Mouse (Mus musculus): Measurements from ENCODE around the gene Etaa1. TPM values are rescaled to one million over a fixed set of nuclear protein-coding genes. Genes with fewer than 3 reads are reported as not detected.
"Not testable (repeated sequence)": the region's sequence is repeated elsewhere in the genome, so short reads cannot be mapped to it uniquely, and the experiment has no call there.

Gene Etaa1
- total RNA-seq (2021) = 1 to 10 TPM; 7.7 to 8.4 TPM

DNA sequence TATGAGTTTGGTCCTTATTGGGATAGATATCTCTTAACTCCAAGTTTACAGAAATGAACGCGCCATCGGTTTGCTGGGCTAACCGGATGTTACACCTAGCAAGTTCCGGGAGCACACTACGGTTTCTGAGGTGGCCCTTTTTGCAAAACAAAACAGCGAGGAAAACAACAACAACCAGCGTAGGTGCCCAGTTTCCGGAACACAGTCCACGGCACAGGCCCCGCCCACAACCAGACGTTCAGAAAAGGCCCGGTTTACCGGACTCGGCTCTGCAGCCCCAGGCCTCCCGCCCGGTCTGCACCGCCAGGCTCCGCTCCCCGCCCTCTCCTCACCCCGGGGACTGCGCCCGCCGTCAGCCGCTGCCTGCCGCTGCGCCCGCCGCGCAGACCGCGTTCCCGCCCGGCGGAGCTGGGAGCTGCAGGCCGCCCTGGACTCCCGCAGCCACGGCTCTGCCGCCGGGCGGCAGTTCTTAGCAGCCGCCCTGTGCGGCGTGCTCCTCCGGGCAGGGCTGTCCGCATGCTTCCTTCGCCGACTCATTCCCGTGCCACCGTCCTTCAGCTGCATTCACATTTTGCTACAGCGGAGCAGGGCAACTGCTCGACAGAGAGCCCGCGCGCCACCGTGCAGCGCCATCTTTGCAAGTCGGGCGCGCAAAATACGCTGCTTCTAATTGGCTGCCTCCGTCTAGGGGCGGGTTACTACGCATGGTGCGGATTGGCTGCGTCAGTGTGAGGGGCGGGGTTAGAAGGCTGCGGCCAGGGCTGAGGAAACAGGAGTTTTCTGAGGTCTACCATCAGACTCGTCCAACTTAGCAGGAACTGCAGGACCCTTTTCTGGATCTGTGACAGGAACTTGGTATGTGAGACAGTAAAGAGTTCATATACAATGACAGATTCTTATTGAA lies at the start of gene Etaa1:
Gene Etaa1 (minus strand): TSS at position 645 of the 904 bp plus-strand sequence.
- intact Hi-C loops (cut with DNase I) = loop anchor here (10.0 kb wide), 1 partner anchor 1071 kb away; no protein-coding TSS in a partner anchor
- DNase-seq (ENCODE audit: low spot score in 2 of 2) = peak; percentile 94 to 96

DNA sequence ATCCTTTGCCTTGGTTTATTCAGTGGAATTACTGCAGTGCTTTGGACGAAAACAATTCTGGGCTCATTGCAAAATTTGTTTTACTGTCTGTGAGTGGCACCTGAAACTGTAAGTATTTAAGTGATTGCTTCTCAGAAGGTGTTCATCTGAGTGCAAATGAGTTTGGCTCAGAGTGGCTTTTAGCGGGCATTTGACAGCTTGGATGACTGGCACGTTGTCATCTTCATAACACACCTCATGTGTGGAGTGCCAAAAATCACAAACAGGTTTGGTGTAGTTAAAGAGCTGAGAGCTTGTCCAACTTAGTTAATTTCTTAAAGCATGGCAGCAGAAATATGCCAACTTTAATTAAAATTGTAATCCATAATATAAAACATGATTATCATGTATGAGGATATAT lies 40.5 kb upstream of the Etaa1 start:
- intact Hi-C loops (cut with DNase I) = no loop called here
- DNase-seq (ENCODE audit: low spot score in 2 of 2) = no peak

DNA sequence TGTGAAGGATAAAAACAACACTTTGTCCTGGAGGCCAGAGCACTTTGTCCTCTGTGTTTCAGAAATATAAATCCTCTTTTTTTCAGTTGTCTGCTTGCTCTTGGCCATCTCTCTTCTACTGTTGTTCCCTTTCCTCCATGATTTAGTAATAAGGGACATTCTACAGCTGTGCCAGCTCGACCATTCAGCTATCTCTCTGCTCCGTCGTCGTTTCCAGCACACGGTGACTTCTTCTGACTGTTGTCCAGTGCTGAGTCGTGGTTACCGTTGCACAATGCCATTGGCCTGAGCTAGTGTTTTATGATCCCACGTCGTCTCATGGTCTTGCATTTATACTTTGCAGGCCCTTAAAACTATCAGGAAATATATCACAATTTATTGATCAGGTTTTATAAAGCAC lies 38.6 kb upstream of the Etaa1 start:
- intact Hi-C loops (cut with DNase I) = no loop called here
- DNase-seq (ENCODE audit: low spot score in 2 of 2) = no peak

DNA sequence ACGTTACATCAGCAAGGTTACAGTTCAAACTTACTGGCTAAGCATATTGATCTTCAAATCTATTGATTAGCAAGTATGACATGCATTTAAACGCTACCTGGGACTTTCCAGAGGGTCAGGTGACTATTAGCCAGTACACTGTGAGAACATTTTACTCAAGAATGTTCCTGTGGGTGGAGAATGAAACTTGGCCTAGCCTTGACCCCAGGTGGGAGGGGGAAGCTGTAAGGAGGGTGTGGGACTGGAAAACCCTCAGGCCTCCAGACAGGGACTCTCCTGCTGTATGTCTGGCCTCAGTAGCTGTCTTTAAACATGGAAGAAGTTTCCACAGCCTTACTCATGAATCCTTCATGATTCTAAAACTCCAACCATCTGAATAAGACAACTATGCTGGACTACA lies 29.7 kb upstream of the Etaa1 start:
- DNase-seq (ENCODE audit: low spot score in 2 of 2) = no peak
- intact Hi-C loops (cut with DNase I) = no loop called here

DNA sequence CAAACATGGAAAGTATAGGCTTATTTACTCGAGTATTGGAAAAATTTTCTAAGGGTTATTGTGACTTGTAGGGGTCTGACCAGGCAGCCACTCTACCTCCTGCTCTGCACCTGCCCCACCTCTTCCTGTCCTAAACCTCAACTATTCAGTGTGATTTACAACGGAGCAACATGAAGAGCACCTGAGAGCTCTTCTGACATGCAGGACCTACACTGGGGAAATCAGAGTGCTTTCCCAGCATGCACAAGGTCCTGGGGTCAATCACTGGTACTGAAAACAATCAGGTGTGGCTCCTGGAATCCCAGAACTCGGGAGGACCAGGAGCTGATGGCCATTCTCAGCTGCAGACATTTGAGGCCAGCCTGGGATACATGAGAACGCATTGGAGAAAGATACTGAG lies 27.6 kb upstream of the Etaa1 start:
- intact Hi-C loops (cut with DNase I) = no loop called here
- DNase-seq (ENCODE audit: low spot score in 2 of 2) = no peak

DNA sequence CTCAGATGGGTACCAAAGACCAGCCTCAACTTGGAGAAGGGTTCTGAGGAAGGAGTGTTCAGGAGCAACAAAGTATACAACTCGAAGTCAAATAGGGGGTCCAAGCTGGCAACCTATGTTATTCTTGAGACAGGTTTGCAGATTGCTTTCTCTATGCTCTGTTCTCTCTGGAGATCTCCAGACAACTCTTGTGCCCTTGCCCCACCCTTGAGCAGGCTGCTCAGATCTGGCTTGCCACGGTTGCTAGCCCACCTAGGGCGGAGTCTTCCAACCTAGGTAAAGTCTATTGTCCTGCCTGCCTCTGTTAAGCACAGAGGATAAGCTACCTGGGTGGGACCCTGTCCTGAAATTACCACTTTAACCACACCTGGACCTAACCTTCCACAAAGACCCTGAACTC lies 21.9 kb upstream of the Etaa1 start:
- intact Hi-C loops (cut with DNase I) = no loop called here

DNA sequence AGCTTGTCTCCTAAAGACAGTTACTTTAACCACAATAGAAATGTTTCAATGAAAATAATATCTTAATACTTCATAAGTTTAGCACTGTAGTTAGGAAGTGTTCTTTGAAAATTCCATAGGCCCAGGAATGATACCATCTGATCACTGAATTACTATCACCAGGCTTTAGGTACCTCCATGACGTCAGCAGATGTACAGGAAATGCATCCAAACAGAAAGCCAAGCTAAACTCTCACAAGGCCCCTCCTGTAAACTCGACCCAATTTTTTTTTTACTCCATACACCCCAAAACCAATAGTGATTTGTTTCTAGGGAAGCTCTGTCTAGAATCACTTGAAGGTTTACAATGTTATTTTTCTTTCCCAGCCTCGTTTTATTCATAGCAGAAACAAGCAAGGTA lies 884 bp downstream of the Etaa1 start:
- no peak for DNase-seq (ENCODE audit: low spot score in 2 of 2)
- intact Hi-C loops (cut with DNase I) = loop anchor here (10.0 kb wide), 1 partner anchor 1072 kb away; no protein-coding TSS in a partner anchor

More for the DNA sequence above, 21.9 kb upstream of the Etaa1 start:
- DNase-seq (ENCODE audit: low spot score in 2 of 2) = no peak

DNA sequence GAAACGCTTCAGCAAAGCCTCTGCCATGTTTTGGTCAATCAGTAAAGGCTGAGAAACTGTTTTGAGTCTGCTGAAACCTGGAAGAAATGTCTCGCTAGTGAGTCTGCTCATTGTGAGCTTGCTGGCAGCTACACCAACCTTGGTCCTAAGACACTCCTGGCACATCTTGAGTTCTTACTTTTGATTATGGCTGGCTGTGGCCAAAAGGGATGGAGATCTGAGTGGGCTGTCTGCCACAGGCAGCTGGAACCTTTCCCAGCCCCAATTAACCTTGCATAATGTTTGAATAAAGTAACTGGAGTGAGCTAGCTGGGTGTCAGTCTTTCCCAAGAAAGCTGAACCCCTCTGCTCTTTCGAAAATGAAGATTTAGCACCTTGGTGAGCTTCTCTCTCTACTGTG lies 2.3 kb downstream of the Etaa1 start:
- DNase-seq (ENCODE audit: low spot score in 2 of 2) = peak; percentile 18 to 60
- intact Hi-C loops (cut with DNase I) = loop anchor here (10.0 kb wide), 1 partner anchor 1073 kb away; no protein-coding TSS in a partner anchor

DNA sequence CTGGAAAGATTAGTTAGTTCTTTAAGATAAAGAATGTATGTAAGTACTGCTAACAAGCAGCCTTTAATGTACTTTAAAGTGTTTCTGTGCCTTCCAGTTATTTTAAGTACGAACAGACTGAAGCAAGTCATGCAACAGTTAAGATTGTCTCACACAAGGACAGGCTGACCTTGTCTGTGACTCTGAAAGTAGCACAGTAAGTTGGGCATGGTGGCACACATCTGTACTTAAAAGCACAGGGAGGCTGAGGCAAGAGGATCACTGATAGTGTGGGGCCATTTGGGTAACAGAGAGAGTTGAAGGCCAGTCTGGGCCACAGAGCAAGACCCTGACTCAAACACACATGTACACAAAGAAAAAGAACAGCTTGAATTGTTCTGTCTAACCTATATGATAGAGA lies 14.5 kb downstream of the Etaa1 start:
- intact Hi-C loops (cut with DNase I) = no loop called here
- DNase-seq (ENCODE audit: low spot score in 2 of 2) = no peak

DNA sequence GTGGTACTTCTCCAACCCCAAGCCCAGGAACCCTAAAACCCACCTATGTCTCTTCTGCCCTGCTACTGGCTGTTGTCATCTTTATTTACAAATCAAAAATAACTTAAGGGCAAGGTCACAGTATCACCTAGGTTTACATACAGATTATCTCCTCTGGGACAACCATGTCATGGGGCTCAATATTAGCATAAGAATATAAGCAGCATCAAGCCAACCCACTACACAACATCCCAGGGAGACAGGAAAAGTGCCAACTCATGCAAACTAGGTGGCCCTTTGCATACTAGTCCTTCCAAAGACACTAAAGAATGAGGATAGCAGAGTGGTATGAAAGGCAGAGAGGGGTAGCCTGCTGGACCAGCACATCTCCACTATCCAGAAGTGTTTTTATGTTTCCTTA lies 15.7 kb downstream of the Etaa1 start:
- DNase-seq (ENCODE audit: low spot score in 2 of 2) = no peak
- intact Hi-C loops (cut with DNase I) = no loop called here

DNA sequence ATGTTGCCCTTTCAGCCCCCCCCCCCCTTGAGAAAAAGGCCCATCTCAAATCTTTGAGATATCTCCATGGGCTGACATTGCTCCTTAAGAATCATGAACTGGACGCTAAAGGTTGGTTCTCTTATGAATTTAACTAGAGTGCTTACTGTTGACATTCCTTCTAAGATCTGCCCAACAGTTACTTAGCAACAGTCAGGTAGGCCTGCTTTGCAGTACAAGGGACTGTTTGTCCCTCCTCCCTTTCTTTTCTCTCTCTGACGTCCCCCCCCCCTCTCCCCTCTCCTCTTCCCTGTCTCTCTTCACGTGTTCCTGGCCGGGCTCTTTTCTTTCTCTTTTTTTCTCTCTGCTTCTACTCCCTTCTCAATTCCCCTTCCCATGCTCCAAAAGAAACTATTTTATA lies 35.8 kb downstream of the Etaa1 start:
- DNase-seq (ENCODE audit: low spot score in 2 of 2) = no peak
- intact Hi-C loops (cut with DNase I) = no loop called here

DNA sequence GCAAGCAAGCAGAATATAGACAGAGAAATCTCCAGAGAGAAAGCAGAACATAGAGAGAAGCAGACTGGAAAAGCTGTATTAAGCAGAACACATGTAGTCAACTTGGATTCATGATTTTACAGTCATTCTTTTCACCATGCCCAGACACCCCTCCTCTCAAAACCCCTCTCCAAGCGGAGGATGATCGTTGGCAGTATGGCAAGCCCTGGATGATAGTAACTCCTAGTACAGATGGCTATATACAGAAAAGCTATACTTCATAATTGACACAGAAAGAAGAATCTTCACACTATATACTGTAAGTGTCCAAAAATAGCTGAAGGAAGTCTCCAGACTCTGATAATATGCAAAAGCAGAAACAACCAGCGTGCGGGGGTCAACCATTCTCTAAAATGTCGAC lies 36.6 kb downstream of the Etaa1 start:
- intact Hi-C loops (cut with DNase I) = no loop called here
- DNase-seq (ENCODE audit: low spot score in 2 of 2) = peak in 1 of 2 experiments; percentile 6

DNA sequence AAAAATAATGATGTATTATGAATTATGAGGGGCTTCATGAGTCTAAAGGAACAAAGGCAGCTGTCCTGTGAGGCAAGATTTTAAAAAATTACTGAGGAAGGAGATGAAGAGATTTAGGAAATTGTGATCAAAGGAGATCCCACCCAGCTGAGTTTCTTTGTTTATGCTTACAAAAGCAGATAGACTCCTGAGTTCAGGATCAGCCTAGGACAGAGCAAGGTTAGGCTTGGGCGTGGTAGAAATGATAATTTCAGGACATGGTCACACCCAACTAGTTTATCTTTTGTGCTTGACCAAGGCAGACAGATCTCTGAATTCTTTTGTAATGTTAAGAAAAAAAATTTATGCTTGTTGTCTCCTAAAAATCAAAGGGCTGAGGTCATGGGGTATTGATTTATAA lies 37.2 kb downstream of the Etaa1 start:
- DNase-seq (ENCODE audit: low spot score in 2 of 2) = no peak

DNA sequence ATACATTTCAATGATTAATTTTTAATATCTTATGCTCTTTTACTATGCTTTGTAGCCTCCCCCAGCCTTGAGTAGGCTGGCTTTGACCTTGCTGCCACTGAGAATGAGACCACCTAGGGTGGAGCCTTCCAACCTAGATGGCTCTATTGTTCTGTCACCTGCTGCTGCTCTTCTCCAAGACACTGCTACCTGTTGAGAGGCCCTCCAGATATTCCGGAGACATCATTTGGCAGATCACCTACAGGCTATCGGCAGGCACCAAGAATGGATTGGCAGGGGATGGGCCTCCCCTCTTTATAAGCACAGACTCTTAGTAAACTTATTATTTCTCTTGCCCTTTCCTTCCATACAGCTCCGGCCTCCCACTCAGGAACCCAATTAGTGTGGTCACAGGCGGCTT lies 52.7 kb downstream of the Etaa1 start:
- intact Hi-C loops (cut with DNase I); DNase-seq (ENCODE audit: low spot score in 2 of 2): not testable (repeated sequence)

More for the DNA sequence above, 37.2 kb downstream of the Etaa1 start:
- intact Hi-C loops (cut with DNase I) = no loop called here

All from left cerebral cortex, postnatal 25 days (tissue).